Mouse (Mus musculus) gastrocnemius, adult 18-20 months (tissue): ENCODE results near the gene Zbtb26. TPM values are rescaled to one million over a fixed set of nuclear protein-coding genes. Genes with fewer than 3 reads are reported as not detected.

Experiments used
- DNase-seq: peaks from one replicate; pipeline ENCODE4 v3.0.0; 2021; ENCODE audit warnings: low spot score
- long read RNA-seq, 2 experiments: library from polyadenylated mRNA; stranded (forward); transcript quantifications; one replicate each; pipeline ENCODE4 v2.0.0; 2021
- total RNA-seq, 2 experiments: library from RNA; stranded (reverse); gene quantifications; 2 replicates each; pipeline ENCODE4 v1.2.3; 2021

The Zbtb26 gene
- 1 to 10 TPM; 3.1 to 4.1 TPM for total RNA-seq
- long read RNA-seq, experiment 1, full-length matches to known transcripts, result 3 of 3 reads
- long read RNA-seq, experiment 1, partial matches to known transcripts, result 0 of 3 reads
- long read RNA-seq, experiment 1, other reads (novel, unspliced or antisense), result 0 of 3 reads
- long read RNA-seq, experiment 2, full-length matches to known transcripts, result 1 of 1 reads
- long read RNA-seq, experiment 2, partial matches to known transcripts, result 0 of 1 reads
- long read RNA-seq, experiment 2, other reads (novel, unspliced or antisense), result 0 of 1 reads

DNA sequence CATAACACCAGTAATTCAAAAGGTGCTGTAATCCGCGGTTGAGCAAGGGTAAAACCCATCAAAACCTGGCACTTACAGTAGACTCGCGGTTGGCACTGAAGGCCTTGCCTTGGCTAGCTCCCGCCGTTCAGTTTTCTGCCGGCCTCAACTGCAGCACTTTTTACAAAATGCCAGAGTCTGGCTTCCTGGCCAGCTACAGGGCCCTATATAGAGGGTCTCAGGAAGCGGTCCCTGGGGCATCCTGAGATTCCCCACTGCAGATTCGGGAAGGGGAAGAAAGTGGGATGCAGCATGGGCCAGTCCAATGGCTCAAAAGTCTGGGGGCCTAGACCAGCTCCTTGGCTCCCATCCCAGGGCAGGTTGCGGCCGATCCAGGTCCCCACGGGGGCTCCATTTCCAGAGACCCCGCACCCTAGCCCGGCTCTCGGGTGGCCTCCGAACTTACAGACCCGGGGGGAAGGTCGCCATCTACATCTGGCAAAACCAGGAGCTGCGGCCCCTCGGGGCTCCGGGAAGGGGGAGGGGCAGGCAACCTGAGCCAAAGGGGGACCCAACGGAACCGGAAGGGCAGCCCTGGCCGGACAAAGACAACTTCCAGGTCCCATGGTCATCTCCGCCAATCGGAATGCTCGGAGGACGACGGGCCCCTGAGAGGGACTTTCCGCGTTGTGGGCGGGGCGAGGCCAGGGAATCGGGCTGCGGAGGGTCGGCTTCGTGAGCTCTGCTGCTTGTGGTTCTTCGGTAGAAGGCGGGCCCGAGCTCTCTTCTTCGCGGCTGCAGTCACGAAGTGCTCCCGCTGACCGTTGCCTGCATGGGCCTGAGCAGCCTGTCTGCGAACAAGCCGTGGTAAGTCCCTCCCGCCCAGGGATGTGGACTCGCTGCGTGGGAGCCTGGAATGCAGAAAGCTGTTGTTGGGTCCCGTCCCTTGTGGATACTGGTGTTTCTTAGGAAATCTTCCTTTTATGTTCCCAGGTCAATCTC is at the start of gene Zbtb26, which contains the start of the genes Zbtb6 and Rabgap1:
Zbtb26 (minus strand) TSS at position 525 of the 981 bp plus-strand sequence.
Zbtb6 (minus strand) TSS at position 561 of the 981 bp plus-strand sequence.
Rabgap1 (plus strand) TSS at position 669 of the 981 bp plus-strand sequence.
- peak; percentile 95 for DNase-seq

GRCm38 (mm10) chr2:37488956-37489355 is 46.0 kb upstream of the Zbtb26 start:
- DNase-seq, result no peak

GRCm38 (mm10) chr2:37486408-37486807 is 43.5 kb upstream of the Zbtb26 start:
- no peak for DNase-seq

- DNase-seq, result peak; percentile 28
Measured at GRCm38 (mm10) chr2:37485370-37485769, 42.4 kb upstream of the Zbtb26 start.

- no peak for DNase-seq
Measured at GRCm38 (mm10) chr2:37484165-37484564, 41.2 kb upstream of the Zbtb26 start.

DNA sequence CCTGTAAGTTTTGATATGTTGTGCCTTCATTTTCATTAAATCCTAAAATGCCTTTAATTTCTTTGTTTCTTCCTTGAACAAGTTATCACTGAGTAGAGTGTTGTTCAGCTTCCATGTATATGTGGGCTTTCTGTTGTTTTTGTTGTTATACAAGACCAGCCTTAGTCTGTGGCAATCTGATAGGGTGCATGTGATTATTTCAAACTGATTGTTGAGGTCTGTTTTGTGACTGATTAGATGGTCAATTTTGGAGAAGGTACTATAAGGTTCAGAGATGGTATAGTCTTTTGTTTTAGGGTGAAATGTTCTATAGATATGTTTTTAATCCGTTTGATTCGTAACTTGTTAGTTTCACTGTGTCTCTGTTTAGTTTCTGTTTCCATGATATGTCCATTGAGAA is 37.1 kb upstream of the Zbtb26 start:
- no peak for DNase-seq

GRCm38 (mm10) chr2:37479559-37479958 is 36.6 kb upstream of the Zbtb26 start:
- no peak for DNase-seq

DNA sequence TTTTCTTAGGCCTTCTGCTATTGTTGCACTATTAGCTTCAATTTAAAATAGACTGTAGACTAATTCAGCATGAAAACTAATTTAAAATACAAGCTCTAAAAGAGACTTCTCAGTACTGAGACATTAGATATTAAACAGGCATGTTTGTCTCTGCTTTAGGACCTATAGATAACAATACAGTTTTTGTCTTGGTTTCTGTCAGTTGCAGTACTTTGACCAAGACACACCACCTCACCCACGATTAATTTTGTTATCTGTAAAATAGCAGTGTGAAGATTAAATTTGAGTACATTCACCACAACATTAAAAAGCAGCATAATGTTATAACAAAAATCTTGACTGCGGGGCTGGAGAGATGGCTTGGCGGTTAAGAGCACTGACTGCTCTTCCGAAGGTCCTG is 23.3 kb upstream of the Zbtb26 start:
- DNase-seq, result no peak

- no peak for DNase-seq
Measured at GRCm38 (mm10) chr2:37460707-37461106, 17.8 kb upstream of the Zbtb26 start.

DNA sequence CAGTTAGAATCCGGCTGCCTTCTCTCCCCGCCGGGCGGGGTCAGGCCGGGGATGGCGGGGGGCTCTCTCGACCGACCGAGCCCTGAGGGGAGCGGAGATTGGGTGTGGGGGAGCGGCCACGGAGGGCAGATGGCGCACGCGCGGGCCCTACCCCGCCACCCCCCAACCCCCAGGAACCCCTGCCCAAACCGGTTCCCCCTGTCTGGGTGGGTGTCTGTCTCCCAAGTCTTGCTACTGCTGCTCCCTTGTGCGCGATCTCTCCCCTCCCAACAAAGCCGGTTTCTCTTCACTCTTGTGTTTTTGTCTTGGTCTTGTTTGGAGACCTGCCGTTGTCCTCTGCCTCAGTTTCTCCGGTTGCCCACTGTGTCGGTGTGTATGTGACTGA is 9.4 kb upstream of the Zbtb26 start:
- DNase-seq, result no peak

DNA sequence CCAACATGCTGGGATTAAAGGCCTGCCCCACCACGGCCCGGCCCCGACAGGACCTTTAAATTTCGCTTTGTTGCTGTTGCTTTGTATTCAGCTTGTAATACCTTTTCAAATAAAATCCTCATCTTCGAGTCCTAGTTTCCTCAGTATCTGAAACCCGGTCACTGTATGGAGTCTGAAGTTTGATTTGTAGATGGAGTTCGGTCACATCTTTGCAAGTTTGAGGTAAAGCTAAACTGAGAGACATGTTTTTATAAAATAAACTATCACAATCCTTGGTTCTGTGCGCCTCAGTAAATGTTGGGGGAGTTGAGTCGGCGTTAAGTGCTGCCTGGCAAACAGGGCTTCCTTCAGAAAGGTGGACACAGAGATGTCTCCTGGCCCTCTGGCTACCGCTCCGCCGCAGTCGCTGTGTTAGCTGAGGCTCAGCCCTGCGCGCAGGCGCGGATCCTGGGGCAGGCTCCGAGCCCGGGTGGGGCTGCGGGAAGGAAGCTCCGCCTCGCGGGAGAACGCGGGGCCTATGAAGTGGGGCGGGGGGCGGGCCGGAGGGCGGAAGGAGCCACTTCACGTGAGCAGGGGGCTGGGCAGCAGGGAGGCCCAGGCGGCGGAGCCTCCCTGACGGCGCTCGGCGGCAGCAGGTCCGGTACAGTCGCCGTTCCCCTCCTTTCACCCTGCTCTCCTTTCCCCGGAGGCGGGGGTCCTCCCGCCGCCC is 8.9 kb upstream of the Zbtb26 start:
- peak; percentile 93 for DNase-seq

GRCm38 (mm10) chr2:37431609-37432008 is 11.3 kb downstream of the Zbtb26 start:
- DNase-seq, result no peak

DNA sequence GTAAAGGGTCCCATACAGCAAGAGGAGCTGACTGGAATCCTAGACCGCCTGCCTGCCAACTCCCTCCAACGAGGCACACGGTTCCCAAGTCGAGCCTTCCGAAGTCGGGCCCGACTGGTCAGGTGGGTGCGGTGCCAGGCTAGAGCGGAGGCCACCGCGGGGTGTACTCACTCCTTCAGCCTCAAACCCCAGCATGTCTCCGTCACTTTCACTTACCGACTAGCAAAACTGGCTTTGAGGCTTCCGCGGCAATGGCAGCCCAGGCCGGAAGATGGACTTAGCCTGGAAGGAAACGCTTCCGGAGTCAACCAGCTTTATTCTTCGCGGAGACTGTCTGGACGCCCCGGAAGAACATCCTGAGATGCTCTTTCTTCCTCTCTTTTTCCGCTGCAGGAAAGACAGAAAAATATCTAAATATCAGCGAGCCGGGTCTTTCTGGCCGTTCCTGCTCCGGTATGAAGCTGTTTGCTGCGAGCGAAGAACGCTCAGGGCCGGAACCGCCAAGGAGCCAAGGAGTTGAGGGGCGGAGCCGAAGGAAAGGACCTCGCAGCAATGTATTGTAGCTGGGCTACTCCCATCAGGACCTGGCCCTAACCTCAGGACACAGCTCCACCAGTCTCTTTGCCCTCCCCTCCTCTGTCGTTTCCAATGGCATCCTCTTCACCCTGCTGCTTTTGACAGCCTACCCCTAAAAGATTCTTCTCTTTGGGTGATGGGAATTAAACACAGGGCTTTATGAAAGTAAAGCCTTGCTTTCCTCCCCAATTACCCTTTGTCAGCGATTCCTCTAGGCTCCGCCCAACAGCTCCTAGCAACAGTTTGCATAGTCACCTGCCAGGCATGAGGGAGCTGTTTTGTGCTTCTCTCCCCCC is 12.1 kb downstream of the Zbtb26 start:
- DNase-seq, result peak; percentile 86

GRCm38 (mm10) chr2:37423671-37424070 is 19.3 kb downstream of the Zbtb26 start:
- no peak for DNase-seq

DNA sequence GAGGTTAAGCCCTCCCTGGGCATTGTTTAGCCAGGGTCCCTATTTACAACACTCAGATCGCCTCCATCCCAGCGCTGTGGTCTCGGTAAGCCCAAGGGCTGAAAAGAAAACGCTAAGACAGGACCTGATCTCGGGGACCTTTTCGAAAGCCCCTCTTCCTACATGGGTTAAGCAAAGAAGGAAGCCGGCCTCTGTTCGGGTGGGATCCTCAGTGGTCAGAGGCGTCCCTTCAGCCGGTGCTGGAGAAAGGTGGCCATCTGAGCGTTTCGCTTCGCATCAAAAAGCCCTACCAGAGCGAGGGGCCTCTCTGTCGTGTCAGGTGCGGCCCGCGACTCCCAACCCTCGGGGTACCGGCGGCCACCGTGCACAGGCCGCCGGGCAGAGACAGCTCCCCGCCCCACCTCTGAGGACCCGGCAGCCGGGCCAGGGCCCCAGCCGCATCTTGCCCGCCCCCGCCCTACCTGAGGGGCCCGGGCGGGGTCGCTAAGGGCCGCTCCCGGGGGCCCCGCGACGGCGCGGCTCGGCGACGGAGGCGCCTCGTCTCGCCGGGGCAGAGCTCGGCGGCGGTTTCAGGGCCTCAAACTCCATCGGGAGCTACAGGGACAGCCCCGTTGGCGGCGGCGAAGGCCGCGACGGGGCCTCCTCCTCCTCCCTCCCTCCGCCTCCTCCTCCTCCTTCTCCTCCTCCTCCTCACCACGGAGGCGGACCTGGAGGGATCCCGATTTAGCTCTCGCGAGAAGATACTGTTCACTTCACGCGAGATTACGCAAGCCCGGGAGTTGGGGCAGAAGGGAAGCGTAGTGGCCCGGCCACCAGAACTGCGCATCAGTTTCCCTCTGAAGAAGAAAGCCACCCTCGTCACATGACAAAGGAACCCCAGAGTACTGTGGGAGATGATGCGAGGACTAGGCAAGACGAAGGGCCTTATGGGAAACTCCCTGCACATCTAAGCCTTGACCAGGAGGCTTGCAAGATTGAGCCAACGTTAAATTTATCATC is 20.3 kb downstream of the Zbtb26 start, which contains the start of gene Rc3h2:
Rc3h2 (minus strand) TSS at position 598 of the 999 bp plus-strand sequence.
- DNase-seq, result peak; percentile 97

GRCm38 (mm10) chr2:37421903-37422302 is 21.0 kb downstream of the Zbtb26 start:
- no peak for DNase-seq

DNA sequence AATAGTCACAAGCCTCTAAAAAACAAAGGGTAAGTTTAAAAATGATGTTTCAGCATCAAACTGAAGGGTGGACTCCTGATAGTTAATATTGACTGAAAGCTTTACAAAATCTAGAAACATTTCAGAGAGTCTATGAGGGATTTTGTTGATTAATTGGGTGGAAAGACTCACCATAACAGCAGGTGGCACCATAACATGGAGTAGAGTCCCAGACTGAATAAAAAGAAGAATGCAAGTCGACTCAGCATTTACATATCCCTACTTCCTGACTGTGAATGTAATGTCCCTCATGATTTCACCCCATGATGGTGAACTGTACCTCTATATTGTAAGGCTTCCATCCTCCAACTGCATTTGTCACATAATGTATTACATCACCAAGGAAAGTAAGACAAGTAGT is 47.4 kb downstream of the Zbtb26 start:
- no peak for DNase-seq

- no peak for DNase-seq
Measured at GRCm38 (mm10) chr2:37382921-37383320, 60.0 kb downstream of the Zbtb26 start.
